Mouse (Mus musculus) MEL (cell line): ENCODE measurements around the gene Prx.

Experiments
- CTCF ChIP-seq, 3 experiments: IDR thresholded peaks in 2 of 3; conservative IDR thresholded peaks in 1 of 3; 2 replicates each; pipeline ENCODE4 v1.5.1; 2011 to 2012; ENCODE audit warnings: low read length in 3 of 3, low read depth in 2 of 3, mild to moderate bottlenecking in 2 of 3, improper control_type of control experiment in 1 of 3, inconsistent platforms in 1 of 3, mixed read lengths in 1 of 3, moderate library complexity in 1 of 3; ENCODE audit not compliant: control insufficient read depth in 1 of 3, insufficient read depth in 1 of 3, poor library complexity in 1 of 3, severe bottlenecking in 1 of 3
- GABPA ChIP-seq: IDR thresholded peaks from 2 replicates; pipeline ENCODE4 v1.6.1; 2012; ENCODE audit warnings: low read depth, mild to moderate bottlenecking, inconsistent platforms, low read length, improper control_type of control experiment, moderate library complexity
- POLR2A ChIP-seq, 2 experiments: IDR thresholded peaks; 2 replicates each; pipeline ENCODE4 v1.6.1; 2011 to 2012; ENCODE audit warnings: low read length in 2 of 2, mild to moderate bottlenecking in 2 of 2, control low read depth in 1 of 2, improper control_type of control experiment in 1 of 2, low read depth in 1 of 2, moderate library complexity in 1 of 2; ENCODE audit not compliant: control insufficient read depth in 1 of 2, insufficient read depth in 1 of 2, poor library complexity in 1 of 2
- TCF12 ChIP-seq: IDR thresholded peaks from 2 replicates; pipeline ENCODE4 v1.6.1; 2014; ENCODE audit warnings: low read depth, mild to moderate bottlenecking, inconsistent platforms, low read length, improper control_type of control experiment, moderate library complexity

GRCm38 (mm10) chr7:27508648-27509005 is 9.5 kb downstream of the Prx start:
- TF ChIP-seq CTCF (IDR thresholded peaks at IDR 0.05 in 2 of 3, conservative IDR thresholded peaks at IDR 0.05 in 1 of 3; ENCODE audit: control insufficient read depth in 1 of 3, insufficient read depth in 1 of 3, low read depth in 2 of 3, low read length in 3 of 3, poor library complexity in 1 of 3, severe bottlenecking in 1 of 3) (peak; percentile 58 to 96 (median 77)), POLR2A (IDR thresholded peaks at IDR 0.05; ENCODE audit: control insufficient read depth in 1 of 2, insufficient read depth in 1 of 2, low read depth in 1 of 2, low read length in 2 of 2, poor library complexity in 1 of 2) (no peak), GABPA (no peak), TCF12 (no peak)
